Comparison of ENCODE assay signal across 39 mouse cellular contexts in genomic region chr1:134347791-134348190, GRCm38 (mm10). TPM values are rescaled to one million over a fixed set of nuclear protein-coding genes. Genes with fewer than 3 reads are reported as not detected.
"Had no signal": no experiment of that assay in that cellular context is flagged by ENCODE, and none has a peak within 500 bp of the region (broad histone marks: within the 10 kb centered on the region; RNA-seq: fewer than 3 reads in every experiment).

No protein-coding gene starts in this region.

- H3K4me3 ChIP-seq: embryonic facial prominence, embryonic 10.5 days; embryonic facial prominence, embryonic 12.5 days; embryonic facial prominence, embryonic 13.5 days; embryonic facial prominence, embryonic 15.5 days; erythroblast, embryonic 14.5 days; forebrain, embryonic 10.5 days; forebrain, embryonic 12.5 days; forebrain, embryonic 13.5 days; forebrain, embryonic 15.5 days; gastrocnemius, adult 2 months; heart, adult 2 months had no signal

- H3K4me1 ChIP-seq: embryonic facial prominence, embryonic 12.5 days had no signal

- H3K27ac ChIP-seq: embryonic facial prominence, embryonic 10.5 days; embryonic facial prominence, embryonic 12.5 days; embryonic facial prominence, embryonic 13.5 days; embryonic facial prominence, embryonic 15.5 days; forebrain, embryonic 10.5 days; forebrain, embryonic 12.5 days; forebrain, embryonic 13.5 days; forebrain, embryonic 15.5 days; gastrocnemius, adult 2 months; heart, adult 2 months had no signal

- H3K27me3 ChIP-seq: embryonic facial prominence, embryonic 12.5 days; embryonic facial prominence, embryonic 13.5 days; embryonic facial prominence, embryonic 15.5 days; forebrain, embryonic 13.5 days; forebrain, embryonic 15.5 days had no signal

- H3K9me3 ChIP-seq: embryonic facial prominence, embryonic 10.5 days; embryonic facial prominence, embryonic 12.5 days; embryonic facial prominence, embryonic 13.5 days; embryonic facial prominence, embryonic 15.5 days; forebrain, embryonic 10.5 days; forebrain, embryonic 12.5 days; forebrain, embryonic 13.5 days; forebrain, embryonic 15.5 days had no signal

- H3K4me2 ChIP-seq: embryonic facial prominence, embryonic 12.5 days; embryonic facial prominence, embryonic 13.5 days; embryonic facial prominence, embryonic 15.5 days; forebrain, embryonic 12.5 days; forebrain, embryonic 13.5 days; forebrain, embryonic 15.5 days had no signal

- ATAC-seq: forebrain, embryonic 13.5 days; forebrain, embryonic 14.5 days; forebrain, embryonic 15.5 days; forebrain, embryonic 16.5 days; forebrain, postnatal 0 days had no signal

- DNase-seq: cerebellum, adult 2 months; cerebellum, adult 8-10 months; cerebellum, adult 9-10 months; cerebellum, adult 9-11 months; cerebellum, postnatal 10 days; cerebellum, postnatal 14 days; cerebellum, postnatal 25 days; cerebellum, postnatal 36 days; embryo, embryonic 11 days; forebrain, postnatal 0 days; gastrocnemius, adult 2 months; gastrocnemius, postnatal 10 days; gastrocnemius, postnatal 14 days; gastrocnemius, postnatal 25 days; gastrocnemius, postnatal 36 days; heart, adult 18-20 months; heart, adult 2 months had no signal

- H3K9ac ChIP-seq: embryonic facial prominence, embryonic 12.5 days; embryonic facial prominence, embryonic 13.5 days; embryonic facial prominence, embryonic 15.5 days; forebrain, embryonic 12.5 days; forebrain, embryonic 13.5 days; forebrain, embryonic 15.5 days; forebrain, postnatal 0 days had no signal

RNA-seq across cellular contexts. Expression of gene 4933406M09Rik, which starts 37.9 kb away (rescaled TPM):
- total RNA-seq: common myeloid progenitor, adult 5-6 weeks; forebrain, postnatal 0 days; gastrocnemius, adult 18-20 months; gastrocnemius, adult 2 months; gastrocnemius, adult 8-10 months; gastrocnemius, postnatal 10 days; gastrocnemius, postnatal 14 days; gastrocnemius, postnatal 25 days; gastrocnemius, postnatal 36 days; gastrocnemius, postnatal 4 days; granulocyte monocyte progenitor cell, adult 5-6 weeks; heart, adult 18-20 months; heart, adult 2 months had no signal
- polyA plus RNA-seq: cerebellum, adult 2 months; cortical plate, adult 2 months; embryonic facial prominence, embryonic 10.5 days; embryonic facial prominence, embryonic 11.5 days; embryonic facial prominence, embryonic 12.5 days; embryonic facial prominence, embryonic 13.5 days; embryonic facial prominence, embryonic 14.5 days; embryonic facial prominence, embryonic 15.5 days; forebrain, embryonic 10.5 days; forebrain, embryonic 11.5 days; forebrain, embryonic 12.5 days; forebrain, embryonic 13.5 days; forebrain, embryonic 14.5 days; forebrain, embryonic 15.5 days; forebrain, embryonic 16.5 days; forebrain, postnatal 0 days; frontal cortex, adult 2 months; gonadal fat pad, adult 2 months; heart, adult 2 months had no signal

RNA-seq across cellular contexts. Expression of gene Myog, which starts 58.0 kb away (rescaled TPM):
- total RNA-seq: common myeloid progenitor, adult 5-6 weeks; granulocyte monocyte progenitor cell, adult 5-6 weeks; heart, adult 18-20 months; heart, adult 2 months had no signal
- polyA plus RNA-seq: cerebellum, adult 2 months; erythroblast, embryonic 14.5 days; forebrain, embryonic 10.5 days; forebrain, embryonic 11.5 days; forebrain, embryonic 13.5 days; forebrain, embryonic 14.5 days; forebrain, embryonic 16.5 days; gonadal fat pad, adult 2 months; heart, adult 2 months had no signal
